Mouse (Mus musculus) testis, adult 2 months (tissue): ENCODE data around the gene Rab3b.

ENCODE experiments used
- CTCF ChIP-seq: fragments of 200-500 bp; IDR thresholded peaks from 2 replicates; pipeline ENCODE4 v1.5.1; 2012; ENCODE audit warnings: low read depth, mild to moderate bottlenecking, inconsistent platforms, low read length, moderate library complexity; ENCODE audit not compliant: control insufficient read depth, insufficient read depth, insufficient replicate concordance
- POLR2A ChIP-seq: fragments of 200-500 bp; IDR thresholded peaks from 2 replicates; pipeline ENCODE4 v1.6.1; 2012; ENCODE audit warnings: low read depth, mild to moderate bottlenecking, inconsistent platforms, low read length, moderate library complexity; ENCODE audit not compliant: control insufficient read depth

- TF ChIP-seq CTCF (no peak), POLR2A (no peak)
Observed at GRCm38 (mm10) chr4:108989430-108989829, 110.6 kb downstream of the Rab3b start.
